Mouse (Mus musculus) embryonic facial prominence, embryonic 14.5 days (tissue): Measurements from ENCODE around the gene Umod. TPM values are rescaled to one million over a fixed set of nuclear protein-coding genes. Genes with fewer than 3 reads are reported as not detected.

ENCODE experiments used
- ATAC-seq: fragments of 200-750 bp; cut with Nextera tagmentation; 2 replicates; pipeline ENCODE4 v1.8.0; 2017; ENCODE audit warnings: low read depth, moderate number of reproducible peaks, moderate TSS enrichment
- DNase-seq: peaks from one replicate; pipeline ENCODE4 v3.0.0-alpha.2; 2015; ENCODE audit warnings: low spot score
- H3K27ac ChIP-seq: fragments of 300-500 bp; sonication (generic); replicated peaks from 2 replicates; pipeline ENCODE4 v1.5.1; 2014; ENCODE audit warnings: low read depth, mild to moderate bottlenecking, low read length, moderate library complexity
- H3K27me3 ChIP-seq: fragments of 300-500 bp; sonication (generic); replicated peaks from 2 replicates; pipeline ENCODE4 v1.6.1; 2014; ENCODE audit warnings: low read length; ENCODE audit not compliant: control insufficient read depth, insufficient read depth
- H3K36me3 ChIP-seq: fragments of 300-500 bp; sonication (generic); 2 replicates; pipeline ENCODE4 v1.6.1; 2014; ENCODE audit warnings: low read length, mixed read lengths; ENCODE audit not compliant: control insufficient read depth, insufficient read depth
- H3K4me1 ChIP-seq: fragments of 300-500 bp; sonication (generic); 2 replicates; pipeline ENCODE4 v1.6.1; 2014; ENCODE audit warnings: antibody characterized with exemption, low read length; ENCODE audit not compliant: control insufficient read depth, insufficient read depth
- H3K4me2 ChIP-seq: fragments of 300-500 bp; sonication (generic); 2 replicates; pipeline ENCODE4 v1.6.1; 2014; ENCODE audit warnings: low read depth, mild to moderate bottlenecking, low read length, moderate library complexity, mixed read lengths
- H3K4me3 ChIP-seq: fragments of 300-500 bp; sonication (generic); 2 replicates; pipeline ENCODE4 v1.5.1; 2014; ENCODE audit warnings: low read depth, mild to moderate bottlenecking, low read length
- H3K9ac ChIP-seq: fragments of 300-500 bp; sonication (generic); 2 replicates; pipeline ENCODE4 v1.6.1; 2014; ENCODE audit warnings: low read depth, mild to moderate bottlenecking, low read length, moderate library complexity, mixed read lengths
- H3K9me3 ChIP-seq: fragments of 300-500 bp; sonication (generic); 2 replicates; pipeline ENCODE4 v1.6.1; 2016; ENCODE audit warnings: low read length; ENCODE audit not compliant: control insufficient read depth
- WGBS: fragments of 180-500 bp; shearing (Covaris S2); extraction: QIAGEN DNeasy Blood & Tissue Kit; methylation state at CpG from one replicate; pipeline ENCODE4 v1.1.7; 2014; 5-methylcytosine and 5-hydroxymethylcytosine counted together
- polyA plus RNA-seq: library from polyadenylated mRNA; unstranded; fragments of >200 nt; fragmentation: Nextera tagmentation; extraction: Ambion mirVana; gene quantifications from 2 replicates; pipeline ENCODE4 v1.2.1, GENCODE M21; 2014

Umod gene
- polyA plus RNA-seq, 1 experiment from 2014 or later: 0.13 TPM

DNA sequence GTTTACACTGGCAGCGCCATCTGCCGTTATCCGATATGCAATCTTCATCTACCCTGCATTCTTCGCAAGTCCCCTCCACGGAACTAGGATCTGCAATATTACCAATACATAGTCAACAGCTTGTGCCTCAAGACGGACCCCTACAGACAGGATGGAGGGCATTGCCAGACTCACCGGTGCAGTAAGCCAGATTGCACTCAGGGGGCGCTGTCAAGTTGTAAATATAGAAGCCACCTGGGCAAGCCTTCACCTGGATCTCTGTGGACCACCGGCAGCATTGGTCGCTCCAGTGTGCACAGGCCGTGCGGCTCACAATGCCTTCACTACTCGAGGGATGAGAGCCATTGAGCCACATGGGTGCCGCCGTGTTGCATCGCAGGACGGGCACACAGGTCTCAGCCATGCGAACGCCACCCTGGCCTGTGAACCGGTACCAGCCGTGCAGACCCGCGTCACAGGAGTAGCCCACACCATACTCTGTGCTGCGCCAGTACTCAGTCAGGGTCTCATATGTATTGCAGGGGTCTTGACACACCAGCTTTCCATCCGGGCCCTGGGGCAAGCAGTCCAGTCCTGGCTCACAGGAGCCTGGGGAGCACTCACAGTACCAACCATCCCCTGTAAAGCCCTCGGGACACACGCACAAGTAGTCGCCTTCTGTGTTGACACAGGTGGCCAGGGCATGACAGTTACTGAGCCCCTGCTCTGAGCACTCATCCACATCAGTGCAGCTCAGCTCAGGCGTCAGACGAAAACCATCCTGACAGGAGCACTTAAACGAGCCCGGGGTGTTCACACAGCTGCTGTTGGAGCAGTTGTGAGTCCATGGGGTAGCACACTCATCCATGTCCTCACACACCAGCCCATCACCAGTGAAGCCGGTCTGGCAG lies 2.3 kb downstream of the Umod start:
- Histone ChIP-seq H3K4me3 (no peak overlapping the region), H3K36me3 (no peaks in the 10 kb centered on the region), H3K27me3 (no peaks in the 10 kb centered on the region), H3K4me2 (no peak overlapping the region), H3K27ac (no peak overlapping the region), H3K9ac (no peak overlapping the region), H3K4me1 (no peaks in the 10 kb centered on the region), H3K9me3 (no peaks in the 10 kb centered on the region)
- DNase-seq (peak; percentile 2), ATAC-seq (no peak)
- WGBS: 72% methylated on average over 32 of the region's 33 CpGs

GRCm38 (mm10) chr7:119459185-119459584 lies 19.9 kb downstream of the Umod start, which contains the start of gene Gp2:
TSS of gene Gp2 (minus strand) at chr7:119459285.
- ATAC-seq (no peak), DNase-seq (no peak)
- no peaks in the 10 kb centered on the region for H3K9me3 ChIP-seq
- no peak within 1 kb of the TSS for H3K4me2 ChIP-seq
- H3K9ac ChIP-seq: no peak within 1 kb of the TSS
- no peaks in the 10 kb centered on the region for H3K4me1 ChIP-seq
- WGBS: 93% methylated on average over 6 of the region's 6 CpGs
- no peak within 1 kb of the TSS for H3K4me3 ChIP-seq
- H3K27me3 ChIP-seq: no peaks in the 10 kb centered on the region
- H3K27ac ChIP-seq: no peak within 1 kb of the TSS
- H3K36me3 ChIP-seq: no peaks in the 10 kb centered on the region

DNA sequence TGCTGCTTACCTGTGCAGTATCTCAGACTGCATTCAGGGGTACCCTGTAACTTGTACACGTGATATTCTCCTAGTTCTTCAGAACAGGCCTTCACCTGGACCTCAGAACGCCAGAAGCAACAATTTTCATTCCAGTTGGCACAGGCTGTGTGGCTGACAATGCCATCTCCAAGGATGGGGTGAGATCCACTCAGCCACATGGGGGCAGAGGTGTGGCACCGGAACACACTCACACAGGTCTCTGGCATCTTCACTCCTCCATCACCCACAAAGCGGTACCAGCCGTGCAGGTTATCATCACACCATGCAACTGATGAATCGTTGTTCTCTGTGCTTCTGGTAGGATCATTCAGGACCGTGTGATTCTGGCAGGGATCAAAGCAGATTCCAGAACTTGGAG lies 24.9 kb downstream of the Umod start:
- H3K4me1 ChIP-seq: no peaks in the 10 kb centered on the region
- ATAC-seq (no peak), DNase-seq (no peak)
- no peak overlapping the region for H3K4me3 ChIP-seq
- H3K27ac ChIP-seq: no peak overlapping the region
- H3K9me3 ChIP-seq: no peaks in the 10 kb centered on the region
- H3K4me2 ChIP-seq: no peak overlapping the region
- H3K27me3 ChIP-seq: no peaks in the 10 kb centered on the region
- 84% methylated on average over 7 of the region's 7 CpGs for WGBS
- H3K9ac ChIP-seq: no peak overlapping the region
- H3K36me3 ChIP-seq: no peaks in the 10 kb centered on the region

DNA sequence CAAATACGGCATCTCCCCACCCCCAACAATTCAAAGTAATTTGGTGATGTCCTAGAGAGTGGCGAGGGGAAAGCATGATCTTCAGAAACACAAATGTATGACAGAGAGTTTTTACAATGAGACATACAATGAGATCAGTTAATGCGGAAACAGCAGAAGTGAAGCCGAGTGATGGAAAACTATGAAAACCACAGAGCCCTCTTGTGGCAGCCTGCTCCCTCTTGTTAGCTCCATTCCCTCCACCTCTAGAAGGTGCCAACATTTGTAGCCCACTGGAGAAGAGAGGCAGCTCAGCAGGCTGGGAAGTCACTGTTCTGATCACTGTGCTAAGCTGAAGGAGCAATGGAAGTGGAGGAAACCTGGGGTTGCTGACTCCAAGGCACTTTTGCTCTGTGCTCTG lies 35.2 kb downstream of the Umod start:
- ATAC-seq (no peak), DNase-seq (peak; percentile 4)
- Histone ChIP-seq H3K4me3 (no peak overlapping the region), H3K9me3 (no peaks in the 10 kb centered on the region), H3K36me3 (no peaks in the 10 kb centered on the region), H3K4me2 (no peak overlapping the region), H3K4me1 (no peaks in the 10 kb centered on the region), H3K27ac (no peak overlapping the region), H3K9ac (no peak overlapping the region), H3K27me3 (no peaks in the 10 kb centered on the region)
- WGBS: 65% methylated on average over 4 of the region's 4 CpGs

DNA sequence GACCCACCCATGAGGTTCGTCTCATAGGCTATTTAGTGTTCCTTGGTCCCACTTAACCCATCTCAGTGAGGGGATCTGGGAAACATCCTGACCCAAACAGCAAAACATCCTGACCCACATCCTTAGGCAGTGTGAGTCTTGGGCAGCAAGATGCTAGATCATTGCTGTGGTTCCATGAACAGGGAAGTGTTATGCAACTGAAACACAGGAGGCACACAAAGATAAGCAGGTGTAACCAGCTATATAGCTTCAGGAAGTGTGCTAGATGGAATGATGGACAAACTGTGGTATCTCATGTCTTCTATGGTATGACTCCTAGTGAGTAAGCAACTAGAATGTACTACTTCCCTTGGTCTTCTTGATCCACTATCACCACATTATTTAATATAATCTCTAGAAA lies 37.1 kb downstream of the Umod start:
- no peak overlapping the region for H3K4me2 ChIP-seq
- no peak for DNase-seq
- H3K36me3 ChIP-seq: no peaks in the 10 kb centered on the region
- H3K9ac ChIP-seq: no peak overlapping the region
- WGBS: 93% methylated on average over 1 of the region's 1 CpGs
- ATAC-seq: no peak
- H3K4me1 ChIP-seq: no peaks in the 10 kb centered on the region
- no peak overlapping the region for H3K27ac ChIP-seq
- no peaks in the 10 kb centered on the region for H3K27me3 ChIP-seq
- H3K4me3 ChIP-seq: no peak overlapping the region
- H3K9me3 ChIP-seq: no peaks in the 10 kb centered on the region

DNA sequence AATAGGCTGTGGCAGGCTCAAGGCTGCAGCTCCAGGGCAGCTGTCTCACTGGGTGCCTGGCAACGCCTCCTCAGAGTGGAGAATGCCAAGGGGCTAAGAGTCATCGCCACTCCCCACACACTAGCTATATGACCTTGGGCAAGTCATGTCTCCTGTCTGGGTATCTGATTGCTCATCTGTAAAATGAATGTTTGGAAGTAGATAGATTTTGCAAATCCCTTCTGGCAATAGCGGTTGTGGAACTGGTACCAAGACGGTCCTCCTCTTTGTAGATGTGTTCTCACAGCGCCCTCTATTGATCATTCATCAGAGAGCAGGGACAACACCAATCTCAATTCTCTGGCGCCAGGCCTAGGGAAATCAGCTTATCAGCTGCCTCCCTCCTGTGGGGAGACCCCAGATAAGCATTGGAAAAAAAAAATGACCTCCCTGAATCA lies 51.9 kb downstream of the Umod start:
- Histone ChIP-seq H3K9me3 (no peaks in the 10 kb centered on the region), H3K9ac (no peak overlapping the region), H3K4me1 (no peaks in the 10 kb centered on the region), H3K27me3 (no peaks in the 10 kb centered on the region), H3K4me2 (no peak overlapping the region), H3K36me3 (no peaks in the 10 kb centered on the region), H3K27ac (no peak overlapping the region), H3K4me3 (no peak overlapping the region)
- no peak for ATAC-seq
- peak; percentile 56 for DNase-seq
- WGBS: 24% methylated on average over 6 of the region's 6 CpGs

- no peak overlapping the region for H3K4me2 ChIP-seq
- H3K4me1 ChIP-seq: no peaks in the 10 kb centered on the region
- no peaks in the 10 kb centered on the region for H3K27me3 ChIP-seq
- no peak; the same call in 1 of the 2 replicates for ATAC-seq
- no peaks in the 10 kb centered on the region for H3K36me3 ChIP-seq
- no peak overlapping the region for H3K27ac ChIP-seq
- DNase-seq: no peak
- WGBS: 9% methylated on average over 2 of the region's 2 CpGs
- no peaks in the 10 kb centered on the region for H3K9me3 ChIP-seq
- no peak overlapping the region for H3K9ac ChIP-seq
- H3K4me3 ChIP-seq: no peak overlapping the region
Observed at GRCm38 (mm10) chr7:119420730-119421129, 58.4 kb downstream of the Umod start.

DNA sequence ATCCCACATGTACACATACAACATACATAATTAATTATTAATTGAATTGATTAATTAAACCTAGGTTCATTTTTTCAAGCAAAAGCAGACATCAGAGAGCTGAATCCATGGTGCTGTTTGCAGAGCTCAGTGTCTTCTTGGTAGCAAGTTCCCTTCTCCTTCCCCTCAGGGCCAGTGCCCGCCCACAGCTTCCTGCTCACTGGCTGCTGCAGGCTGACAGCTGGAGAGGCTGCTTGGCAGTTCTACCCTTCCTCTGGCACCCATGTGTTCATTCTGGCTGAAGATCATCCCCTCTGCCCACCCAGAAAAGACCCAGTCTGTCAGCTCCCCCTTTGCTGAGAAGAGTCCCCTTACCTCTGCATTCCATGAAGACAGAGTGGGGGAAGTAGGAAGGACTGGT lies 60.6 kb downstream of the Umod start:
- H3K9me3 ChIP-seq: no peaks in the 10 kb centered on the region
- no peaks in the 10 kb centered on the region for H3K27me3 ChIP-seq
- no peaks in the 10 kb centered on the region for H3K4me1 ChIP-seq
- ATAC-seq (no peak), DNase-seq (no peak)
- no peak overlapping the region for H3K27ac ChIP-seq
- WGBS: 57% methylated on average over 1 of the region's 1 CpGs
- H3K4me3 ChIP-seq: no peak overlapping the region
- no peaks in the 10 kb centered on the region for H3K36me3 ChIP-seq
- no peak overlapping the region for H3K9ac ChIP-seq
- no peak overlapping the region for H3K4me2 ChIP-seq
